In the genomic region with DNA sequence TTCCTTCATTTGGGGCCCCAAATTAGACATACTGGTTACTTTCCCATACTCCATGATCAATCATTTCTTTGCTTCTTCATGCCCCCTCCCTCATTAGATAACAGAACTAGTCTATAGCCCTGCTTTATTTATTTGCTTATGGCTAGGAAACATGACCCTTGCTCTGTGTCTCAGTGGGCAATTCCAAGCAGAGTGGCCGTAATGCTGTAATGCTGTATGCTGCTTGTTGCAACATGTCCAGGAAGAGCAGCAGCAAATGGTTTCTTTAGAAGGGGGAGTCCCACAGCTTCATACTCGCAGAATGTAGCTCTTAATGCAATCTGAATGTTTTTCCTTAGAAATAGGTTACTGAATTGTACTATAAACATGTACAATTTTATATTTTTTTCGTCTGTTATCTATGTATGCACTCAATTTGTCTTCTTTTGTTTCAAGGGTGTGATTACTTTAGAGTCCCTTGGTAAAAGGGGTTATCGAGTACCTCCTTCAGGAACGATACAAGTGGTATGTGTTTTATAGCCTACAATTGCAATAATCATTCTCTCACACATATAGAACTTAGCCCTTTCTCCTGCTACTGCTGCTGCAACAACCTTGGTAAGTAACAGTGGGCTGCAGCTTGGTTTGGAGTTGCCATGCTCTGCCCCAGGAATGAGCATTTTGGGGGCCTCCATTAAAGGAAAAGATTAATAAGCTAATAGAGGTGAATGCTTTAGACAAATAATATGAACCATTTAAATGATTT, we compare ENCODE assay signal across 30 mouse cellular contexts. TPM values are rescaled to one million over a fixed set of nuclear protein-coding genes. Genes with fewer than 3 reads are reported as not detected.
DNase-seq lines count a peak whose midpoint lies in the region; ATAC-seq and TF ChIP-seq lines count a peak whose summit lies in the region.
"Had no signal": no experiment of that assay in that cellular context is flagged by ENCODE, and none has a peak within 500 bp of the region (broad histone marks: within the 10 kb centered on the region; RNA-seq: fewer than 3 reads in every experiment).

No protein-coding gene starts in this region.

- intact Hi-C loops in heart, postnatal 36 days (cut with DNase I) = no loop called here

- no peaks in the 10 kb centered on the region for H3K4me1 ChIP-seq in embryonic fibroblast, embryonic 13.5 days (ENCODE audit: control insufficient read depth, insufficient read depth, low read length)
- peaks cover 6% of the 10 kb centered on the region for H3K4me1 ChIP-seq in liver, embryonic 13.5 days (replicated peaks)
- H3K4me1 ChIP-seq in stomach, postnatal 0 days (replicated peaks; ENCODE audit: control insufficient read depth, insufficient read depth) = no peaks in the 10 kb centered on the region
- H3K4me1 ChIP-seq: midbrain, embryonic 12.5 days; neural tube, embryonic 13.5 days had no signal

- no peak for TF ChIP-seq EP300 in stomach, postnatal 0 days (optimal IDR thresholded peaks at IDR 0.05)

- no peaks in the 10 kb centered on the region for H3K9me3 ChIP-seq in liver, embryonic 13.5 days (replicated peaks)
- H3K9me3 ChIP-seq in stomach, postnatal 0 days (ENCODE audit: control insufficient read depth, low read length) = no peaks in the 10 kb centered on the region
- H3K9me3 ChIP-seq: embryonic facial prominence, embryonic 13.5 days; megakaryocyte, embryonic 14.5 days; midbrain, embryonic 12.5 days; neural tube, embryonic 13.5 days; stomach, embryonic 15.5 days had no signal

- no peaks in the 10 kb centered on the region for H3K27me3 ChIP-seq in liver, embryonic 13.5 days
- H3K27me3 ChIP-seq in stomach, postnatal 0 days (ENCODE audit: control insufficient read depth, insufficient read depth, low read length) = no peaks in the 10 kb centered on the region
- H3K27me3 ChIP-seq: embryonic facial prominence, embryonic 13.5 days; megakaryocyte, embryonic 14.5 days; midbrain, embryonic 12.5 days; neural tube, embryonic 13.5 days; stomach, embryonic 15.5 days had no signal

- no peak for TF ChIP-seq CTCF in embryonic fibroblast, embryonic 13.5 days (IDR thresholded peaks at IDR 0.05; ENCODE audit: borderline replicate concordance, insufficient read depth, low read length)
- TF ChIP-seq CTCF in stomach, postnatal 0 days (IDR thresholded peaks at IDR 0.05; ENCODE audit: low read depth) = no peak

- 61% methylated on average over 5 of the region's 5 CpGs for WGBS in liver, embryonic 13.5 days (ENCODE audit: insufficient replicate concordance)
- 59% methylated on average over 5 of the region's 5 CpGs for WGBS in stomach, postnatal 0 days

- no peak overlapping the region for H3K4me2 ChIP-seq in liver, embryonic 13.5 days
- no peak overlapping the region for H3K4me2 ChIP-seq in stomach, postnatal 0 days (replicated peaks; ENCODE audit: low read depth)
- H3K4me2 ChIP-seq: embryonic facial prominence, embryonic 13.5 days; midbrain, embryonic 12.5 days; neural tube, embryonic 13.5 days; stomach, embryonic 15.5 days had no signal

- no peak overlapping the region for H3K4me3 ChIP-seq in embryonic fibroblast, embryonic 13.5 days (ENCODE audit: insufficient read depth, low read length)
- no peak overlapping the region for H3K4me3 ChIP-seq in liver, embryonic 13.5 days (replicated peaks)
- no peak overlapping the region for H3K4me3 ChIP-seq in stomach, postnatal 0 days (ENCODE audit: low read depth, low read length)
- H3K4me3 ChIP-seq: embryonic facial prominence, embryonic 13.5 days; erythroblast, embryonic 14.5 days; megakaryocyte, embryonic 14.5 days; midbrain, embryonic 12.5 days; neural tube, embryonic 13.5 days; stomach, embryonic 15.5 days had no signal

- peak; percentile 46 for DNase-seq in heart, adult 11 months
- DNase-seq in heart, postnatal 36 days = no peak
- no peak for DNase-seq in liver, embryonic 13.5 days
- peak; percentile 1 for DNase-seq in stomach, postnatal 0 days (ENCODE audit: low spot score)
- no peak for DNase-seq in ovary, adult 18-20 months (ENCODE audit: low spot score)
- DNase-seq: adrenal gland, postnatal 14 days; cerebellum, adult 11 months; cerebellum, adult 9-10 months; cerebellum, postnatal 36 days; gastrocnemius, postnatal 10 days; heart, postnatal 14 days; kidney, adult 9 months; kidney, postnatal 10 days; lung, adult 18-20 months; lung, postnatal 4 days; right cerebral cortex, postnatal 14 days; thymus, adult 2 months; thymus, postnatal 36 days had no signal

- no peak overlapping the region for H3K9ac ChIP-seq in liver, embryonic 13.5 days
- no peak overlapping the region for H3K9ac ChIP-seq in stomach, postnatal 0 days (ENCODE audit: low read length)
- H3K9ac ChIP-seq: embryonic facial prominence, embryonic 13.5 days; midbrain, embryonic 12.5 days; neural tube, embryonic 13.5 days; stomach, embryonic 15.5 days had no signal

- no peaks in the 10 kb centered on the region for H3K36me3 ChIP-seq in liver, embryonic 13.5 days
- peaks cover 8% of the 10 kb centered on the region; the same call in 1 of the 2 replicates for H3K36me3 ChIP-seq in stomach, postnatal 0 days (ENCODE audit: control insufficient read depth, insufficient read depth, low read length)
- H3K36me3 ChIP-seq: stomach, embryonic 15.5 days had no signal

- peak; percentile 59; the same call in 1 of the 2 replicates for ATAC-seq in liver, embryonic 13.5 days (ENCODE audit: low read depth)
- no peak for ATAC-seq in stomach, postnatal 0 days (ENCODE audit: low FRiP score, low TSS enrichment)
- ATAC-seq in monocyte, adult 5-6 weeks (replicated peaks; ENCODE audit: insufficient number of reproducible peaks, low FRiP score, low TSS enrichment, poor library complexity, severe bottlenecking) = no peak
- ATAC-seq: CD4-positive, CD25-positive, alpha-beta regulatory T cell, adult 4 months; forebrain, embryonic 16.5 days; hindbrain, embryonic 16.5 days; lung, postnatal 0 days had no signal

- TF ChIP-seq POLR2A in embryonic fibroblast, embryonic 13.5 days (IDR thresholded peaks at IDR 0.05; ENCODE audit: low read depth, low read length) = no peak

- 0 out of 2 replicates have a peak overlapping the region, but pooled peaks have one; percentile 22 for H3K27ac ChIP-seq in embryonic fibroblast, embryonic 13.5 days (ENCODE audit: insufficient read depth, low read length)
- peak overlapping the region; percentile 34; the same call in 1 of the 2 replicates for H3K27ac ChIP-seq in liver, embryonic 13.5 days
- no peak overlapping the region for H3K27ac ChIP-seq in stomach, postnatal 0 days (replicated peaks)
- H3K27ac ChIP-seq: embryonic facial prominence, embryonic 13.5 days; midbrain, embryonic 12.5 days; neural tube, embryonic 13.5 days; stomach, embryonic 15.5 days had no signal

RNA-seq across cellular contexts. Expression of gene Arpp19, which starts 14.1 kb away (rescaled TPM):
- 100 to 1,000 TPM; 169 to 182 TPM for total RNA-seq in heart, postnatal 36 days (2021)
- 220 and 227 TPM in 2 replicates for polyA plus RNA-seq in embryonic fibroblast, embryonic 13.5 days (2011; ENCODE audit: insufficient read length, low read depth, missing spikeins)
- 196 and 229 TPM in 2 replicates for polyA plus RNA-seq in liver, embryonic 13.5 days (2015; fragmentation: Nextera tagmentation; extraction: Ambion mirVana)
- polyA plus RNA-seq in stomach, postnatal 0 days (2015; fragmentation: Nextera tagmentation; extraction: Ambion mirVana) = 301 and 327 TPM in 2 replicates
- total RNA-seq in monocyte, adult 5-6 weeks (2017) = 173 to 274 TPM (median 187 TPM) in 3 replicates

RNA-seq across cellular contexts. Expression of gene Myo5a, which starts 47.5 kb away (rescaled TPM):
- 10 to 100 TPM; 10.7 to 12.2 TPM for total RNA-seq in heart, postnatal 36 days (2021)
- polyA plus RNA-seq in embryonic fibroblast, embryonic 13.5 days (2011; ENCODE audit: insufficient read length, low read depth, missing spikeins) = 103 and 123 TPM in 2 replicates
- polyA plus RNA-seq in liver, embryonic 13.5 days (2015; fragmentation: Nextera tagmentation; extraction: Ambion mirVana) = 1.4 and 2.1 TPM in 2 replicates
- 4.3 and 4.9 TPM in 2 replicates for polyA plus RNA-seq in stomach, postnatal 0 days (2015; fragmentation: Nextera tagmentation; extraction: Ambion mirVana)
- 91.5 to 104 TPM (median 93.1 TPM) in 3 replicates for total RNA-seq in monocyte, adult 5-6 weeks (2017)

Comparison
In these comparisons a context has a peak if more than half of its experiments do, and no peak if none do; other contexts are left out.
1. DNase-seq: peak in heart, adult 11 months (single experiment) and stomach, postnatal 0 days (single experiment); none in heart, postnatal 36 days (0 of 2), liver, embryonic 13.5 days (single experiment) and ovary, adult 18-20 months (single experiment).
2. RNA of gene Myo5a, which starts 47.5 kb away (polyA plus RNA-seq): 103 to 123 TPM in embryonic fibroblast, embryonic 13.5 days; 4.3 to 4.9 TPM in stomach, postnatal 0 days and 1.4 to 2.1 TPM in liver, embryonic 13.5 days; every median in the first group is over 10 times any median in the second.